Mouse (Mus musculus): ENCODE data around the gene Kdf1.

DNA sequence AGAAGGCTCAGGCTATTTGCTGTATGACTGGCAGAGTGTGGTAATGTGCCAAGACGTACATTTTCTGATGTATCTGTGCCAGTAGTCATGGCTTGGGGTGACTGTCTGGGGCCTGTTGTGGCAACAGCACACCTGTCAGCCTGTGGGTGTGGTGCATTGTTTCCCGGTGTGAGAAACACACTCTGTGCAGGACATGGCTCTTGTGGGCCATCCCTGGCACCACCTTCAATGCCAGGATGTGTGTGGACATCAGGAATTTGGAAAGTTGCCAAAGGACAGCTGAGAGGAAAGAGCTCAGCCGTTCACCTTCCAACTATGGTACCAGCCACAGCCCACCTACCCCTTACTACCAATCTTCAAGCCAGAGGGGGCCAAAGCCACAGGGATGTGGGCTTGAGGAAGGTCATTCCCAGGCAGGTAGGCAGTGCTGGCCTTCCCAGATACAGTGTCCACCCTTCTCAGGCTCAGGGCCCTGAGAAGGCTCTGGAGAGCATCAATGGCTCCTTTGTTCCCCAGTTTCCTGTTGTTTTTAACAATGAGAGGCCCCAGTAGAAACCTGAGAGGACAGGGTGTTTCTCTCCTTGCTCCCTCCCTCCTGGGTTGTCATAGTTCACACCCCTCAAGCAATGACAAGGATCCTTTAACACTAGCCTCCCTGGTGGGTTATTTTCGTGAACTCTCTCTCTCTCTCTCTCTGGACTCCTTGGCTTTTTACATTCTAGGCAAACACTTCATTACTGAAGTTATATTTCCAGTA is 29.1 kb upstream of the Kdf1 start:
- no peak for TF ChIP-seq POLR2A (IDR thresholded peaks at IDR 0.05; ENCODE audit: control insufficient read depth in 1 of 2, insufficient read depth in 1 of 2, low read depth in 1 of 2, low read length in 2 of 2, poor library complexity in 1 of 2)
- TF ChIP-seq TCF12 (IDR thresholded peaks at IDR 0.05; ENCODE audit: low read depth, low read length): no peak
- no peak for TF ChIP-seq CTCF (IDR thresholded peaks at IDR 0.05 in 2 of 3, conservative IDR thresholded peaks at IDR 0.05 in 1 of 3; ENCODE audit: control insufficient read depth in 1 of 3, insufficient read depth in 1 of 3, low read depth in 2 of 3, low read length in 3 of 3, poor library complexity in 1 of 3, severe bottlenecking in 1 of 3)
- no peak for TF ChIP-seq HCFC1 (IDR thresholded peaks at IDR 0.05; ENCODE audit: low read depth, low read length)
- TF ChIP-seq GATA1 (IDR thresholded peaks at IDR 0.05; ENCODE audit: low read depth, low read length): no peak
- no peak for TF ChIP-seq USF1 (IDR thresholded peaks at IDR 0.05; ENCODE audit: low read depth, low read length)
- TF ChIP-seq TAL1 (IDR thresholded peaks at IDR 0.05; ENCODE audit: low read length): no peak
- no peak for TF ChIP-seq JUND (IDR thresholded peaks at IDR 0.05; ENCODE audit: low read depth, low read length)
- no peak for TF ChIP-seq ZKSCAN1 (IDR thresholded peaks at IDR 0.05; ENCODE audit: low read depth, low read length)

Measured in MEL (cell line).